Mouse (Mus musculus) heart, embryonic 10.5 days (tissue): Measurements from ENCODE around the gene 1700034I23Rik. TPM values are rescaled to one million over a fixed set of nuclear protein-coding genes. Genes with fewer than 3 reads are reported as not detected.
"Not testable (repeated sequence)": the region's sequence is repeated elsewhere in the genome, so short reads cannot be mapped to it uniquely, and the experiment has no call there.

Experiments used
- DNase-seq: peaks from one replicate; pipeline ENCODE4 v3.0.0-alpha.2; 2017; ENCODE audit warnings: low spot score
- H3K27ac ChIP-seq: fragments of 300-500 bp; sonication (generic); 2 replicates; pipeline ENCODE4 v1.5.1; 2016; ENCODE audit warnings: mild to moderate bottlenecking
- H3K27me3 ChIP-seq: fragments of 300-500 bp; sonication (generic); 2 replicates; pipeline ENCODE4 v1.6.1; 2016; ENCODE audit warnings: mild to moderate bottlenecking; ENCODE audit not compliant: poor library complexity, insufficient read depth, severe bottlenecking
- H3K36me3 ChIP-seq: fragments of 300-500 bp; sonication (generic); 2 replicates; pipeline ENCODE4 v1.6.1; 2016; ENCODE audit warnings: mild to moderate bottlenecking, moderate library complexity
- H3K4me1 ChIP-seq: fragments of 300-500 bp; sonication (generic); 2 replicates; pipeline ENCODE4 v1.6.1; 2016; ENCODE audit warnings: mild to moderate bottlenecking
- H3K4me3 ChIP-seq: fragments of 300-500 bp; sonication (generic); 2 replicates; pipeline ENCODE4 v1.5.1; 2016; ENCODE audit warnings: mild to moderate bottlenecking, moderate library complexity
- H3K9me3 ChIP-seq: fragments of 300-500 bp; sonication (generic); 2 replicates; pipeline ENCODE4 v1.6.1; 2016; ENCODE audit warnings: mild to moderate bottlenecking, moderate library complexity
- WGBS: fragments of 180-500 bp; shearing (Covaris S2); methylation state at CpG from one replicate; pipeline ENCODE4 v1.1.7; 2016; 5-methylcytosine and 5-hydroxymethylcytosine counted together
- polyA plus RNA-seq: library from polyadenylated mRNA; unstranded; fragments of >200 nt; fragmentation: Nextera tagmentation; extraction: Ambion mirVana; gene quantifications from 2 replicates; pipeline ENCODE4 v1.2.1, GENCODE M21; 2016

1700034I23Rik gene
- 0.05 and 0.21 TPM in 2 replicates for polyA plus RNA-seq

DNA sequence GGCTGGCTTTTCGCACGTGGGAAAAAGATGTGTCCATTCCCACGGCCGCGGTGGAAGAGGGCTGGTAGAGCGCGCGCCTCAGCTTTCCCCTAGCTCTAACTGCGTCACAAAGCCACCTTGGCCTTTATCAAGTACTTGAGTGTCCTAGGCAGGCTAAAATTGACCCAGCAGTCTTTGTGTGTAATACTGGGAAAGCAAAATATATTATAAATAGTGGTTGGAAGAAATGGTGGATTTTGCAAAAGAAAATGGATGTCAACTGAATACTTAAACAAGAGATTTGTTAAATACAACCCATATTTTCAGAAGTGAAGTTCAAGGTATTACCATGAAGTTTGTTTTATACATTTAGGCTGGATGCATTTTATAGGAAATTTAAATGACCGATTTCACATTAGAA is at the start of gene 1700034I23Rik:
Gene 1700034I23Rik, minus strand, starts transcription at position 101 of the 400 bp plus-strand sequence.
- H3K4me3 ChIP-seq, DNase-seq, H3K4me1 ChIP-seq, H3K27ac ChIP-seq, H3K9me3 ChIP-seq, H3K36me3 ChIP-seq, H3K27me3 ChIP-seq: not testable (repeated sequence)
- 89% methylated on average over 8 of the region's 10 CpGs for WGBS

DNA sequence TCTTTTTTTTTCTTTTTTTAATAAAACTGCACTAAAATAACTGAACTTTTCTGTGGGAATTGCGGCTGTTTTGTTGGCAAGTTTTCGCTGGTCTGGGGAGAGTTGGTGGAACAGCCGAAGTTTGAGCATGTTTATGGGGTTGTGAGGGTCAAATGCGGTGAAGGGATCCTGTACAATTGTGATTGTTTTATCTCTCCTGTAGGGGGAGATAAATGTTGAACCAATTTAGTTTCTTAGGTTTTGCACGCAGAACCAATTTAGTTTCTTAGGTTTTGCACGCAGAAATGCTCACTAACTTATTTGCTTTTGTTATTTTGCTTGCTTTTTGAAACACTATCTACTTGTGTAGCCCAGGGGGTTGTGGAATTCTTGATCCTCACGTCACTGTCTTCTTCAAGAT is 49.0 kb upstream of the 1700034I23Rik start:
- DNase-seq, result no peak
- Histone ChIP-seq H3K36me3 (no peaks in the 10 kb centered on the region), H3K4me1 (0 out of 2 replicates have a peak, but pooled peaks cover 8% of the 10 kb centered on the region), H3K27ac (no peak overlapping the region), H3K9me3 (no peaks in the 10 kb centered on the region), H3K27me3 (peaks cover 15% of the 10 kb centered on the region; the same call in 1 of the 2 replicates), H3K4me3 (peak overlapping the region; percentile 92)
- whole genome bisulfite sequencing, result 15% methylated on average over 7 of the region's 7 CpGs

DNA sequence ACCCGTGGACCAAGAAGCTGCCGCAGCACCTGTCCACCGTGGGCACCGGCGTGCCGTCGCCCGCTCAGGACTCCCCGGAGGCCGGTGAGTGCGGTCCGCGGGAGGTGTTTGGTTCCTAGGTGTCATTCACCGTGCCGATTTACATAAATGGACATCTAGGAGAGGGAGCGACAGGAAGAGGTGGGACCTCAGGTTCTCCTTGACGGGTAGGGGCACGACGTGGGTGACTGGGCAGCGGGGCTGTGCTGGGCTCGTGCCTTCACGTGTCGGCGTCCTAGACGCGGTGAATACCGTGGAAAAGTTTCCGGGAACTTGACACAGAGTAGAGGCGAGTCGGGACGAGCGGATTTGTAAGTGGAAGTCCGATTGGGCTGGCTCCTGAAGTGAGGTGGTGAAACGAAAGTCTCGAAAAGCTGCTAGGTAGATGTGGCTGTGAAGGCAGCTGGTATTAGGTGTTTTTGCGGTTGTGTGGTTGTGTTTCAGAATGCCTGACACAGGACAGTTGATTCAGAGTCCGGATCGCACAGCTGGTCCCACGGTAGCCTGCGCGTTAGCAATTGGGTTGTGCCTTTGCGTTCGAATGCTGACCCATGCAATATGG is 48.4 kb upstream of the 1700034I23Rik start:
- peaks cover 15% of the 10 kb centered on the region; the same call in 1 of the 2 replicates for H3K27me3 ChIP-seq
- peak overlapping the region; percentile 92 for H3K4me3 ChIP-seq
- no peaks in the 10 kb centered on the region for H3K9me3 ChIP-seq
- 1% methylated on average over 43 of the region's 43 CpGs for WGBS
- 0 out of 2 replicates have a peak, but pooled peaks cover 8% of the 10 kb centered on the region for H3K4me1 ChIP-seq
- H3K36me3 ChIP-seq, result no peaks in the 10 kb centered on the region
- DNase-seq, result peak; percentile 90
- H3K27ac ChIP-seq, result peak overlapping the region; percentile 92

DNA sequence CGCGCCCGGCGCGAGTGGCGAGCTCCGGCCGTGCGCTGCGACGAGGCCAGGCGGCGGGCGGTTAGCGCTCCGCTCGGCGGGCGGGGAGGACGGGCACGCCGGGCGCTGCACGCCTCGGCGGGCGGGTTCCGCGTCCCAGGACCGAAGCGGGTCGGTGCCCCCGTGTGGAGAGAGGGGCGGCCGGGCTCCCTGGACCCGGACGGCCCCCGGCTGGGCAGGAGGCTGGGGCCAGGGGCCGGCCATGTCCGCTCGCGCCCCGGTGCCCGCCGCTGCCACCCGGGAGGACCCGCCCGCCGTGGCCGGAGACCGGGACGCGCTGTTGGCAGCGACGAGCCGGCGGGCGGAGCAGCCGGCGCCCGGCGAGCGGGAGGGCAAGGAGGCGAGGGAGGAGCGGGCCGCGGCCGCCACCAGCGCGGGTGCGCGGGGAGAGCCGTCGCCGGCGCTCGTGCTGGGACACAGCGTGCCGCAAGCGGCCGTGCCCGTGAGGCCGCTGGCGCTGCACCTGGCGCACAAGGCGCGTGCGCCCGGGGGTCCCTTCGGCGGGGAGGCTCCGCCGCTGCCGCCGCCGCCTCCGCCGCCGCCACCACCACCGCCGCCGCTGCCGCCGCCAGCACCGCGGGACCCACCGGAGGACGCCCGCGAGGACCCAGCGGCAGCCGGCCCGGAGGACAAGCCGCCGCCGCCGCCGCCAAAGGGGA is 47.7 kb upstream of the 1700034I23Rik start:
- Histone ChIP-seq H3K27me3 (peaks cover 15% of the 10 kb centered on the region; the same call in 1 of the 2 replicates), H3K4me3 (peak overlapping the region; percentile 92), H3K9me3 (no peaks in the 10 kb centered on the region), H3K27ac (peak overlapping the region; percentile 92), H3K4me1 (0 out of 2 replicates have a peak, but pooled peaks cover 8% of the 10 kb centered on the region), H3K36me3 (no peaks in the 10 kb centered on the region)
- WGBS, result 3% methylated on average over 103 of the region's 118 CpGs
- DNase-seq, result no peak

DNA sequence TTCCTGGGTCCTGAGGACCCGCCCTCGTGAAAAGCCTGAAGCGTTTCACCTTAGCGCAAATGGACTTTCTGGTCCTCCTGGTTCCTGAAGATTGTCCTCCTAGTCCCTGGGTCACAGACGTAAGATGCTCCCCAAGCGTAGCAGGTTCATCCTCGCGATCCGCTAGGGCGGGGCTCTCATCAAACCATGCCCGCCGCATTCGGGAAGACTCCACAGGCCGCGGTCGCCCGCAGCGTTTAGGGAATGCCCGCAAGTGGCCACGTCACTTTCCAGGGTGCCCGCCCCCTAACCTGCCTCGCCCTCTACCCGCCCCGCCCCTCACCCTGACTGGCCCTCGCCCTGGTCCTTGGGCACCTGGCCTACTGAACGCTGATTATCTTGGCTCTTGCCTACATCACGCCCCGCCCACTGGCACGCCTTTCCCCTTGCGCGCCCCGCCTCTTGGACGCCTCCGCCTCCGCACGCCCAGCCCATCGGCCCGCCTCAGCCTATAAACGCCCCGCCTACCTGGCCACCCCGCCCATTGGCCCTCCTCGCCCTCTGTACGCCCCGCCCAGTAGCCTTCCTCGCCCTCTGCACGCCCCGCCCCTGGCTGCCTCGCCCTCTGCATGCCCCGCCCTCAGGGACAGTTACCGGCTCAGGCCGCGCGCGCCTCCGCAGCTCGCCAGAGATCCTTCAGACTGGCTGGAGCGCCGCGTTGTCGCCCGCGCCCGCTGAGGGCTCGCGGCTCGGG is 47.0 kb upstream of the 1700034I23Rik start, which contains the start of gene Larp1b:
Gene Larp1b, plus strand, starts transcription at position 659 of the 733 bp plus-strand sequence.
- peak; percentile 100 for DNase-seq
- no peaks in the 10 kb centered on the region for H3K9me3 ChIP-seq
- H3K27ac ChIP-seq, result peak within 1 kb of the TSS; percentile 92
- peaks cover 15% of the 10 kb centered on the region; the same call in 1 of the 2 replicates for H3K27me3 ChIP-seq
- 0 out of 2 replicates have a peak, but pooled peaks cover 8% of the 10 kb centered on the region for H3K4me1 ChIP-seq
- WGBS, result under 1% methylated on average over 65 of the region's 66 CpGs
- H3K36me3 ChIP-seq, result no peaks in the 10 kb centered on the region
- peak within 1 kb of the TSS; percentile 92 for H3K4me3 ChIP-seq

DNA sequence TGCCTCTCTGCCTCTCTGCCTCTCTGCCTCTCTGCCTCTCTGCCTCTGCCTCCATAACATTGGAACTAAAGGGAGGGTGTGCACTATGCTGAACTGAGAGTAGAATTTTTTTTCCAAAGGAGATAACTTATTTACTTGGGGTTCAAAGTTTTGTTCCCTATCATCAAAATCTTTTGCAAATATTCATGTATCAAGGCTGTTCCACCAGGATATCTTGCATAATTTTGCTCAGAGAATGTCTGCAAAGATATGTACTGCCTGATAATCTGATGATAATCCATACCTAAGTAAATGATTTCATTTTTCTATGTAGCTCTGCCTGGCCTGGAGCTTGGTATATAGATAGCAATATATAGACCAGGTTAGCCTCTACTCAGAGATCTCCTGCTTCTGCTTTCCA is 36.7 kb upstream of the 1700034I23Rik start:
- peaks cover 8% of the 10 kb centered on the region for H3K36me3 ChIP-seq
- no peaks in the 10 kb centered on the region for H3K27me3 ChIP-seq
- no peak overlapping the region for H3K27ac ChIP-seq
- no peaks in the 10 kb centered on the region for H3K4me1 ChIP-seq
- H3K4me3 ChIP-seq, result no peak overlapping the region
- H3K9me3 ChIP-seq, result no peaks in the 10 kb centered on the region
- no peak for DNase-seq

DNA sequence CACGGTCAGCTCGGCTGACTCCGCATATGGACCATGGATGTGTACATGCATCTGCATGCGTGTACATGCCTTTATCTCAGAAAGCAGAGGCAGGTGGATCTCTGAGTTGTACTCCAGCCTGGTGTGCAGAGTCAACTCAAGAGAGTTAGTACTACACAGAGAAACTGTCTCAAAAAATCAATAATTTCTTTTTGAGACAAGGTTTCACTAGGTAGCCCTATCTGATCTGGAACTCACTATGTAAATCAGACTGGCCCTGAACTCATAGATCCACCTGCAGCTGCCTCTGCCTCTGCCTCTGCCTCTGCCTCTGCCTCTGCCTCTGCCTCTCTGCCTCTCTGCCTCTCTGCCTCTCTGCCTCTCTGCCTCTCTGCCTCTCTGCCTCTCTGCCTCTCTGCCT is 36.2 kb upstream of the 1700034I23Rik start:
- Histone ChIP-seq H3K27ac (no peak overlapping the region), H3K27me3 (no peaks in the 10 kb centered on the region), H3K4me1 (no peaks in the 10 kb centered on the region), H3K9me3 (no peaks in the 10 kb centered on the region), H3K4me3 (no peak overlapping the region), H3K36me3 (peaks cover 13% of the 10 kb centered on the region)
- 90% methylated on average over 4 of the region's 4 CpGs for WGBS
- no peak for DNase-seq

DNA sequence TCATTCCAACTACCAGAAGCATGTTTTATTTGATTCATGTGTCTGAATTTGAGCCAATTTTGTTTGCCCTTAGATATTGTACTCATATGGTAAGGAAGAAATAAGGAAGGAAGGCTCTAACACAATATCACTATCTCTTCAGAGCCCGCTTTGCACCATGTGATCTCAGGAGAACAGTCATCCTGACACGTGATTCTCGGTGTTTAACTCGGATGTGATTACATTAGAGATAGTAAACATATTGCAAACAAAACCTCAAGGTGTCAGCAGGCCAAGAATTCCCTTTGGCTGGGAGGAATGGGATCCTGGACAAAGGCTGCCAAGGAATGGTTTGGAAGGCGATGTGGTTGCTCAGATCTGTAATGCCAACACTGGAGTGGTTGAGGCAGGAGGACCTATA is 35.8 kb upstream of the 1700034I23Rik start:
- 84% methylated on average over 5 of the region's 5 CpGs for WGBS
- no peak for DNase-seq

DNA sequence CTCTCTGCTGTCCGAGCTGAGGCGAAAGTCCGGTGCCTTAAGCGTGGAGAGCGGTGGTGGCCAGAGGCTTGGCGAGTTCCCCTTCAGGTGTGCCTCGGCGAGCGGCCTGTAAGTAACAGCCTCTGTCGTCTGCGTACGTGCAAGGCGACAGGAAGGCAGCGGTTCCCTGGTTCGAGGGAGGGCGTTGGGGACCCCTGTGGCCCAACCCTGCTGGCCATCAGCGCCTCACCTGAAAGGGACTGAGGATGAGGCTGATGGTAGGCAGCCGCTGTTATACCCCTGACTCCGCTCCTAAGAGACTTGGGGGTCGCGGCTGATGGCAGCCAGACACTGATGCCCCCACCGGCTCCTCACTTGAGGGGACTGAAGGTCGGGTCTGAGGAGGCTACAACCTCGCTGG is 8.0 kb downstream of the 1700034I23Rik start:
- not testable (repeated sequence) for H3K9me3 ChIP-seq, H3K27me3 ChIP-seq, H3K36me3 ChIP-seq, H3K4me1 ChIP-seq
- peak; percentile 76 for DNase-seq
- peak overlapping the region; percentile 76 for H3K27ac ChIP-seq
- WGBS, result 1% methylated on average over 23 of the region's 24 CpGs
- H3K4me3 ChIP-seq, result peak overlapping the region; percentile 66

More for the DNA sequence above, 35.8 kb upstream of the 1700034I23Rik start:
- Histone ChIP-seq H3K27me3 (no peaks in the 10 kb centered on the region), H3K4me3 (no peak overlapping the region), H3K4me1 (no peaks in the 10 kb centered on the region), H3K27ac (no peak overlapping the region), H3K9me3 (no peaks in the 10 kb centered on the region), H3K36me3 (peaks cover 17% of the 10 kb centered on the region)

DNA sequence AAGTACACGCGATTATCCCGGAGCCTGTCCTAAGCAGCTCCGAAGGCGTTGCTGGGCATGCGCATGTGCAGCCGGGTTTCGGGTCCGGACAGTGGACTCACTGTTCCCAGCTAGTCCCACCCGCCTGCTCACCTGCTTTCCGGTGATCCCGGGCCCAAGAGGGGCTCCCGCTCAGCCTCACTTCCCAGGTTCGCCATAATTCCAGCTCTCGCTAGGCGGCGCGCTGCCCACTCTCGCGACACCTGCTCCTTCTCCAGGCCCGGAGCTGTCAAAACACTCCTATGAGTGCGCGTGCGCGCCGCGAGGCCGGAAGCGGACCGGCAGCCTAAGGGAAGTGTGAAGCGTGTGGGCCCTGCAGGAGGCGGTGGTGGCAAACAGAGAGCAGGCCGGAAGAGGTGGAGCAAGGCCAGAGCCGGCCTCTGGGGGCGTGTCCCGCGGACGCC is 8.5 kb downstream of the 1700034I23Rik start:
- H3K27me3 ChIP-seq, H3K9me3 ChIP-seq, H3K36me3 ChIP-seq, H3K4me1 ChIP-seq: not testable (repeated sequence)
- H3K27ac ChIP-seq, result peak overlapping the region; percentile 79
- peak; percentile 100 for DNase-seq
- H3K4me3 ChIP-seq, result peak overlapping the region; percentile 66
- under 1% methylated on average over 38 of the region's 38 CpGs for WGBS

DNA sequence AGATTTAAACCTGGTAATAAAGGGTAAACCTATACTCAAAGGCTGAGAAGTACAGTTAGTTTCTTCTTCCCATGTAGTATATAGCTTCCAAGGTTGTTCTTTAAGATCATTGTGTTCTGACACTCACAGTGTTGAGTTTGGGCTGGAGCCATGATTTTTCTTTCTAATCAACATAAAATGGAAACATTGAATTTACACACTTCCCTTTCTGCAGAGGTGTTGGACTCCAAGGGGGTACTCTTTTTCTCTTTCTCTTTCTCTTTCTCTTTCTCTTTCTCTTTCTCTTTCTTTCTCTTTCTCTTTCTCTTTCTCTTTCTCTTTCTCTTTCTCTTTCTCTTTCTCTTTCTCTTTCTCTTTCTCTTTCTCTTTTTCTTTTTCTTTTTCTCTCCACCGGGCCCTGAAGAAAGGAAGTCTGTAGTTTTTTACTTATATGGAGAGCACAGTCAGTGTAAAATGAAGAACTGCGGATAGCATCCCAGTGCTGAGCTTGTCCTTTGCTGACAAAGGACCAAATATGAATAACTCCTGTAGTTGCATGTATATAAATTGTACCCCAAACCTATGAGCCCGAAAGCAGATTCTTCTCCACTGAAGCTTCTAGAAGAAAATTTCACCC is 49.1 kb downstream of the 1700034I23Rik start:
- WGBS, result 85% methylated on average over 3 of the region's 3 CpGs
- H3K4me3 ChIP-seq, H3K36me3 ChIP-seq, DNase-seq, H3K27ac ChIP-seq, H3K9me3 ChIP-seq, H3K4me1 ChIP-seq, H3K27me3 ChIP-seq: not testable (repeated sequence)
